Mouse (Mus musculus): ENCODE results near the gene Gnb1. TPM values are rescaled to one million over a fixed set of nuclear protein-coding genes. Genes with fewer than 3 reads are reported as not detected.

Gnb1 gene
- polyA plus RNA-seq, 1 experiment from 2014 or later = 607 TPM

GRCm38 (mm10) chr4:155599901-155600825, 109.0 kb downstream of the Gnb1 start:
- Histone ChIP-seq H3K27me3 (ENCODE audit: poor library complexity, severe bottlenecking) (no peaks in the 10 kb centered on the region), H3K36me3 (replicated peaks) (peaks cover 25% of the 10 kb centered on the region), H3K4me1 (peaks cover 29% of the 10 kb centered on the region), H3K27ac (peak overlapping the region; percentile 100), H3K9me3 (no peaks in the 10 kb centered on the region), H3K4me3 (peak overlapping the region; percentile 96)
- 87% methylated on average over 11 of the region's 11 CpGs for WGBS
- no peak for DNase-seq (ENCODE audit: extremely low spot score, low spot score)

GRCm38 (mm10) chr4:155601091-155601996, 110.2 kb downstream of the Gnb1 start, which contains the start of gene Slc35e2:
TSS of gene Slc35e2 (plus strand) at chr4:155601416.
- under 1% methylated on average over 65 of the region's 65 CpGs for WGBS
- Histone ChIP-seq H3K36me3 (replicated peaks) (peaks cover 37% of the 10 kb centered on the region), H3K9me3 (no peaks in the 10 kb centered on the region), H3K4me1 (peaks cover 29% of the 10 kb centered on the region), H3K27me3 (ENCODE audit: poor library complexity, severe bottlenecking) (no peaks in the 10 kb centered on the region), H3K4me3 (peak within 1 kb of the TSS; percentile 96), H3K27ac (peak within 1 kb of the TSS; percentile 100)
- peak; percentile 97 for DNase-seq (ENCODE audit: extremely low spot score, low spot score)

- H3K4me1 ChIP-seq = peaks cover 29% of the 10 kb centered on the region
- peaks cover 43% of the 10 kb centered on the region for H3K36me3 ChIP-seq (replicated peaks)
- WGBS = 2% methylated on average over 31 of the region's 31 CpGs
- H3K9me3 ChIP-seq = no peaks in the 10 kb centered on the region
- H3K4me3 ChIP-seq = peak overlapping the region; percentile 96
- no peak for DNase-seq (ENCODE audit: extremely low spot score, low spot score)
- no peaks in the 10 kb centered on the region for H3K27me3 ChIP-seq (ENCODE audit: poor library complexity, severe bottlenecking)
- peak overlapping the region; percentile 100 for H3K27ac ChIP-seq
Observed at GRCm38 (mm10) chr4:155601997-155602456, 110.9 kb downstream of the Gnb1 start.

- Histone ChIP-seq H3K36me3 (replicated peaks) (peaks cover 49% of the 10 kb centered on the region), H3K9me3 (no peaks in the 10 kb centered on the region), H3K4me1 (peaks cover 29% of the 10 kb centered on the region), H3K4me3 (peak overlapping the region; percentile 96), H3K27me3 (ENCODE audit: poor library complexity, severe bottlenecking) (no peaks in the 10 kb centered on the region), H3K27ac (no peak overlapping the region)
- no peak for DNase-seq (ENCODE audit: extremely low spot score, low spot score)
- WGBS = 94% methylated on average over 1 of the region's 1 CpGs
Observed at GRCm38 (mm10) chr4:155602753-155603152, 111.6 kb downstream of the Gnb1 start.

GRCm38 (mm10) chr4:155603801-155604200, 112.6 kb downstream of the Gnb1 start:
- H3K4me1 ChIP-seq = peaks cover 25% of the 10 kb centered on the region
- H3K36me3 ChIP-seq (replicated peaks) = peaks cover 49% of the 10 kb centered on the region
- H3K27me3 ChIP-seq (ENCODE audit: poor library complexity, severe bottlenecking) = no peaks in the 10 kb centered on the region
- H3K4me3 ChIP-seq = no peak overlapping the region
- DNase-seq (ENCODE audit: extremely low spot score, low spot score) = no peak
- H3K27ac ChIP-seq = no peak overlapping the region
- H3K9me3 ChIP-seq = no peaks in the 10 kb centered on the region
- WGBS = 94% methylated on average over 6 of the region's 6 CpGs

GRCm38 (mm10) chr4:155605132-155605531, 114.0 kb downstream of the Gnb1 start:
- Histone ChIP-seq H3K36me3 (replicated peaks) (peaks cover 59% of the 10 kb centered on the region), H3K27me3 (ENCODE audit: poor library complexity, severe bottlenecking) (no peaks in the 10 kb centered on the region), H3K9me3 (no peaks in the 10 kb centered on the region), H3K27ac (no peak overlapping the region), H3K4me1 (peaks cover 24% of the 10 kb centered on the region), H3K4me3 (no peak overlapping the region)
- 96% methylated on average over 4 of the region's 4 CpGs for WGBS
- no peak for DNase-seq (ENCODE audit: extremely low spot score, low spot score)

GRCm38 (mm10) chr4:155606825-155607224, 115.7 kb downstream of the Gnb1 start:
- Histone ChIP-seq H3K4me3 (no peak overlapping the region), H3K4me1 (peaks cover 15% of the 10 kb centered on the region), H3K27me3 (ENCODE audit: poor library complexity, severe bottlenecking) (no peaks in the 10 kb centered on the region), H3K9me3 (no peaks in the 10 kb centered on the region), H3K36me3 (replicated peaks) (peaks cover 74% of the 10 kb centered on the region), H3K27ac (no peak overlapping the region)
- 97% methylated on average over 2 of the region's 2 CpGs for WGBS
- DNase-seq (ENCODE audit: extremely low spot score, low spot score) = no peak

Other genes starting within 250 kb of the Gnb1 start
- gene Faap20, start 241.6 kb upstream of the Gnb1 start, polyA plus RNA-seq (2016; fragmentation: Nextera tagmentation; extraction: Ambion mirVana) = 108 and 110 TPM in 2 replicates
- 15.5 and 16.8 TPM in 2 replicates for gene Prkcz, start 130.0 kb upstream of the Gnb1 start, polyA plus RNA-seq (2016; fragmentation: Nextera tagmentation; extraction: Ambion mirVana)
- not detected in 2 replicates for gene Gabrd, start 93.2 kb upstream of the Gnb1 start, polyA plus RNA-seq (2016; fragmentation: Nextera tagmentation; extraction: Ambion mirVana)
- 10.7 and 10.8 TPM in 2 replicates for gene Cfap74, start 82.2 kb upstream of the Gnb1 start, polyA plus RNA-seq (2016; fragmentation: Nextera tagmentation; extraction: Ambion mirVana)
- not detected in 2 replicates for gene Tmem52, start 22.2 kb upstream of the Gnb1 start, polyA plus RNA-seq (2016; fragmentation: Nextera tagmentation; extraction: Ambion mirVana)
- gene Nadk, start 71.0 kb downstream of the Gnb1 start, polyA plus RNA-seq (2016; fragmentation: Nextera tagmentation; extraction: Ambion mirVana) = 118 and 122 TPM in 2 replicates
- gene Slc35e2, start 110.1 kb downstream of the Gnb1 start, polyA plus RNA-seq (2016; fragmentation: Nextera tagmentation; extraction: Ambion mirVana) = 10.7 and 12.9 TPM in 2 replicates
- gene Cdk11b, start 133.5 kb downstream of the Gnb1 start, polyA plus RNA-seq (2016; fragmentation: Nextera tagmentation; extraction: Ambion mirVana) = 83.9 and 86.7 TPM in 2 replicates
- not detected in 2 replicates for gene Gm10563, start 154.0 kb downstream of the Gnb1 start, polyA plus RNA-seq (2016; fragmentation: Nextera tagmentation; extraction: Ambion mirVana)
- 1.8 and 2.8 TPM in 2 replicates for gene Mmp23, start 162.0 kb downstream of the Gnb1 start, polyA plus RNA-seq (2016; fragmentation: Nextera tagmentation; extraction: Ambion mirVana)
- 16.8 and 18.3 TPM in 2 replicates for gene Mib2, start 177.8 kb downstream of the Gnb1 start, polyA plus RNA-seq (2016; fragmentation: Nextera tagmentation; extraction: Ambion mirVana)
- gene Fndc10, start 203.0 kb downstream of the Gnb1 start, polyA plus RNA-seq (2016; fragmentation: Nextera tagmentation; extraction: Ambion mirVana) = 0.64 and 0.67 TPM in 2 replicates
- gene Ssu72, start 213.4 kb downstream of the Gnb1 start, polyA plus RNA-seq (2016; fragmentation: Nextera tagmentation; extraction: Ambion mirVana) = 163 and 164 TPM in 2 replicates
- gene Tmem240, start 243.4 kb downstream of the Gnb1 start, polyA plus RNA-seq (2016; fragmentation: Nextera tagmentation; extraction: Ambion mirVana) = 0.36 and 0.77 TPM in 2 replicates